Mouse (Mus musculus): Measurements from ENCODE around the gene Cisd3. TPM values are rescaled to one million over a fixed set of nuclear protein-coding genes. Genes with fewer than 3 reads are reported as not detected.

The Cisd3 gene
- total RNA-seq, 2 experiments from 2014 or later: 65.5 to 72.0 TPM

Small RNA genes lying within 50 kb of the gene (microRNA-seq; reads per million reads assigned to microRNA genes)
- gene Gm24158: not detected
- gene Mir6927: not detected

Other genes starting within 250 kb of the Cisd3 start
- not detected for gene 4933428G20Rik, start 185.5 kb upstream of the Cisd3 start, total RNA-seq (2021)
- gene Srcin1, start 109.6 kb upstream of the Cisd3 start, total RNA-seq (2021): 1 to 10 TPM; 1.3 to 1.7 TPM
- gene Epop, start 56.1 kb upstream of the Cisd3 start, total RNA-seq (2021): under 1 TPM; 0.47 to 0.76 TPM
- gene Mllt6, start 22.4 kb upstream of the Cisd3 start, total RNA-seq (2021): 10 to 100 TPM; 30.8 to 32.1 TPM
- gene Pcgf2, start 14.7 kb downstream of the Cisd3 start, total RNA-seq (2021): 10 to 100 TPM; 27.3 to 33.0 TPM
- 100 to 1,000 TPM; 203 to 227 TPM for gene Psmb3, start 17.6 kb downstream of the Cisd3 start, total RNA-seq (2021)
- 10 to 100 TPM; 62.7 to 64.2 TPM for gene Pip4k2b, start 58.9 kb downstream of the Cisd3 start, total RNA-seq (2021)
- 10 to 100 TPM; 13.4 to 13.5 TPM for gene Cwc25, start 80.7 kb downstream of the Cisd3 start, total RNA-seq (2021)
- not detected for gene 1700001P01Rik, start 90.1 kb downstream of the Cisd3 start, total RNA-seq (2021)
- 100 to 1,000 TPM; 976 to 983 TPM for gene Rpl23, start 96.6 kb downstream of the Cisd3 start, total RNA-seq (2021)
- gene Lasp1, start 113.2 kb downstream of the Cisd3 start, total RNA-seq (2021): 10 to 100 TPM; 82.0 to 99.0 TPM
- gene B230217C12Rik, start 155.0 kb downstream of the Cisd3 start, total RNA-seq (2021): 1 to 10 TPM; 1.0 to 2.4 TPM
- under 1 TPM; 0.27 to 0.44 TPM for gene Fbxo47, start 198.3 kb downstream of the Cisd3 start, total RNA-seq (2021)

Measured in gastrocnemius, postnatal 4 days (tissue).